15 mouse cellular contexts compared by ENCODE assay signal in genomic region chr5:149354448-149355115, GRCm38 (mm10). TPM values are rescaled to one million over a fixed set of nuclear protein-coding genes. Genes with fewer than 3 reads are reported as not detected.
DNase-seq lines count a peak whose midpoint lies in the region; ATAC-seq and TF ChIP-seq lines count a peak whose summit lies in the region.
"Had no signal": no experiment of that assay in that cellular context is flagged by ENCODE, and none has a peak within 500 bp of the region (broad histone marks: within the 10 kb centered on the region; RNA-seq: fewer than 3 reads in every experiment).

No protein-coding gene starts in this region.

- no peak overlapping the region for H3K4me2 ChIP-seq in forebrain, embryonic 14.5 days (ENCODE audit: low read length)
- no peak overlapping the region for H3K4me2 ChIP-seq in liver, embryonic 13.5 days
- H3K4me2 ChIP-seq: heart, embryonic 11.5 days; hindbrain, embryonic 12.5 days had no signal

- DNase-seq in forebrain, embryonic 10.5 days (ENCODE audit: extremely low spot score, low spot score): no peak
- no peak for DNase-seq in forebrain, embryonic 14.5 days (ENCODE audit: low spot score)
- DNase-seq in thymus, postnatal 4 days: peak; percentile 39
- no peak for DNase-seq in thymus, adult 18-20 months
- DNase-seq in liver, embryonic 13.5 days: peak; percentile 43
- no peak for DNase-seq in left cerebral cortex, postnatal 25 days (ENCODE audit: low spot score in 2 of 2)
- no peak for DNase-seq in cerebellum, adult 18-20 months
- DNase-seq in lung, adult 2 months: no peak
- DNase-seq: cerebellum, postnatal 25 days; kidney, postnatal 36 days; right cerebral cortex, postnatal 25 days had no signal

- H3K9me3 ChIP-seq in forebrain, embryonic 10.5 days: peaks cover 2% of the 10 kb centered on the region
- no peaks in the 10 kb centered on the region for H3K9me3 ChIP-seq in forebrain, embryonic 14.5 days (replicated peaks; ENCODE audit: control insufficient read depth, low read length)
- peaks cover under 1% of the 10 kb centered on the region; the same call in 1 of the 2 replicates for H3K9me3 ChIP-seq in liver, embryonic 13.5 days (replicated peaks)

- no peak for TF ChIP-seq POLR2A in lung, adult 2 months (IDR thresholded peaks at IDR 0.05; ENCODE audit: borderline replicate concordance, extremely low read depth, low read depth, low read length)

- no peak overlapping the region for H3K9ac ChIP-seq in forebrain, embryonic 14.5 days (ENCODE audit: low read length)
- H3K9ac ChIP-seq in liver, embryonic 13.5 days: no peak overlapping the region
- H3K9ac ChIP-seq: hindbrain, embryonic 12.5 days had no signal

- no peak overlapping the region for H3K4me3 ChIP-seq in forebrain, embryonic 10.5 days
- no peak overlapping the region for H3K4me3 ChIP-seq in forebrain, embryonic 14.5 days (ENCODE audit: low read depth, low read length)
- no peak overlapping the region for H3K4me3 ChIP-seq in liver, embryonic 13.5 days (replicated peaks)
- H3K4me3 ChIP-seq in lung, adult 2 months (replicated peaks; ENCODE audit: extremely low read depth, low read depth, low read length): no peak overlapping the region
- H3K4me3 ChIP-seq: erythroblast, embryonic 14.5 days; hindbrain, embryonic 12.5 days; left cerebral cortex, adult 2 months had no signal

- H3K36me3 ChIP-seq in forebrain, embryonic 10.5 days (replicated peaks): no peaks in the 10 kb centered on the region
- H3K36me3 ChIP-seq in forebrain, embryonic 14.5 days (ENCODE audit: control insufficient read depth, insufficient read depth, low read length): no peaks in the 10 kb centered on the region
- no peaks in the 10 kb centered on the region for H3K36me3 ChIP-seq in liver, embryonic 13.5 days
- H3K36me3 ChIP-seq: hindbrain, embryonic 12.5 days had no signal

- no peak for TF ChIP-seq CTCF in lung, adult 2 months (IDR thresholded peaks at IDR 0.05; ENCODE audit: insufficient read depth, low read length)

- H3K27me3 ChIP-seq in forebrain, embryonic 10.5 days (ENCODE audit: poor library complexity, severe bottlenecking): no peaks in the 10 kb centered on the region
- no peaks in the 10 kb centered on the region for H3K27me3 ChIP-seq in forebrain, embryonic 14.5 days (replicated peaks; ENCODE audit: control insufficient read depth, insufficient read depth, low read length)
- H3K27me3 ChIP-seq in liver, embryonic 13.5 days: no peaks in the 10 kb centered on the region
- H3K27me3 ChIP-seq: hindbrain, embryonic 12.5 days had no signal

- no peak for ATAC-seq in forebrain, embryonic 14.5 days
- ATAC-seq in liver, embryonic 13.5 days (ENCODE audit: low read depth): peak; percentile 94

- peaks cover 19% of the 10 kb centered on the region for H3K4me1 ChIP-seq in forebrain, embryonic 10.5 days
- H3K4me1 ChIP-seq in forebrain, embryonic 14.5 days (ENCODE audit: control insufficient read depth, insufficient read depth, low read length): peaks cover 13% of the 10 kb centered on the region
- peaks cover 33% of the 10 kb centered on the region for H3K4me1 ChIP-seq in liver, embryonic 13.5 days (replicated peaks)
- 0 out of 2 replicates have a peak, but pooled peaks cover 2% of the 10 kb centered on the region for H3K4me1 ChIP-seq in lung, adult 2 months (ENCODE audit: control insufficient read depth, insufficient read depth, low read length)

- H3K27ac ChIP-seq in forebrain, embryonic 10.5 days: peak overlapping the region; percentile 78; the same call in 1 of the 2 replicates
- no peak overlapping the region for H3K27ac ChIP-seq in forebrain, embryonic 14.5 days (ENCODE audit: low read depth, low read length)
- H3K27ac ChIP-seq in liver, embryonic 13.5 days: peak overlapping the region; percentile 60
- H3K27ac ChIP-seq: left cerebral cortex, adult 2 months had no signal

- intact Hi-C loops in left cerebral cortex, postnatal 25 days (cut with DNase I): no loop called here

- 82% methylated on average over 4 of the region's 4 CpGs for WGBS in forebrain, embryonic 10.5 days
- WGBS in forebrain, embryonic 14.5 days: 88% methylated on average over 4 of the region's 4 CpGs
- 27% methylated on average over 4 of the region's 4 CpGs for WGBS in liver, embryonic 13.5 days (ENCODE audit: insufficient replicate concordance)
- 70% methylated on average over 4 of the region's 4 CpGs for WGBS in lung, adult 2 months

RNA-seq across cellular contexts. Expression of gene Medag, which starts 57.0 kb away (rescaled TPM):
- 0.47 and 0.60 TPM in 2 replicates for polyA plus RNA-seq in forebrain, embryonic 10.5 days (2016; fragmentation: Nextera tagmentation; extraction: Ambion mirVana)
- 1.3 and 1.6 TPM in 2 replicates for polyA plus RNA-seq in forebrain, embryonic 14.5 days (2014; fragmentation: Nextera tagmentation; extraction: Ambion mirVana)
- 0.28 and 0.36 TPM in 2 replicates for polyA plus RNA-seq in liver, embryonic 13.5 days (2015; fragmentation: Nextera tagmentation; extraction: Ambion mirVana)
- total RNA-seq in left cerebral cortex, postnatal 25 days (2021): 10 to 100 TPM; 12.7 to 14.5 TPM
- polyA plus RNA-seq in lung, adult 2 months (2012; rRNA removed): 5.2 and 7.1 TPM in 2 replicates
- polyA plus RNA-seq: erythroblast, embryonic 14.5 days had no signal

Comparison
In these comparisons a context has a peak if more than half of its experiments do, and no peak if none do; other contexts are left out.
1. DNase-seq: peak in thymus, postnatal 4 days (single experiment) and liver, embryonic 13.5 days (single experiment); none in forebrain, embryonic 10.5 days (single experiment), forebrain, embryonic 14.5 days (single experiment), thymus, adult 18-20 months (0 of 2), left cerebral cortex, postnatal 25 days (0 of 2), cerebellum, adult 18-20 months (0 of 2) and lung, adult 2 months (single experiment).